Mouse (Mus musculus): ENCODE measurements around the gene Gpd2. TPM values are rescaled to one million over a fixed set of nuclear protein-coding genes. Genes with fewer than 3 reads are reported as not detected.

Gpd2 gene
- total RNA-seq (2015) (18.5 and 18.7 TPM in 2 replicates), total RNA-seq (2017) (20.8 and 25.1 TPM in 2 replicates)

- peak; percentile 6; the same call in 1 of the 2 replicates for ATAC-seq (ENCODE audit: poor library complexity, severe bottlenecking)
These were observed at the start of gene Gpd2 for GRCm38 (mm10) chr2:57237475-57237919. Gene Gpd2 (plus strand): TSS chr2:57237635.

GRCm38 (mm10) chr2:57188237-57188636, 49.2 kb upstream of the Gpd2 start:
- no peak for ATAC-seq (ENCODE audit: poor library complexity, severe bottlenecking)

DNA sequence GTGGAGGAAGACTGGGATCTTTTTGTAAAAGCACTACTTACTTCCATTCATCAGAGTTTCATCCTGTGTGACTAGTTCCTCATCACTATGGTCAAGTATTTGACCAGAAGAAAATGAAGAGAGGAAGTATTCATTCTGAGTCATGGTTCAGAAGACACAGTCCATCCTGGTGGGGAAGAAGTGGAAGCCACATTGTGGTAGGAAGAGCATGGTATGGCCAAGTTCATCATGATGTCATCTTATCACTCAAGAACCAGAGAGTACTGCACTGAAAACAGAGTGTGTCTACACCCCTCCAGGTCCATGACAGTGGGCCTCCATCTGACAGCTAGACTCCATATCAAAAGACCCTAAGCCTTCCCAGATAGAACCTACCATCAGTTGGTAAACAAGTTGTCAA, 46.6 kb upstream of the Gpd2 start:
- ATAC-seq (ENCODE audit: poor library complexity, severe bottlenecking) = peak; percentile 95

- ATAC-seq (ENCODE audit: poor library complexity, severe bottlenecking) = no peak
These were observed 38.4 kb upstream of the Gpd2 start for GRCm38 (mm10) chr2:57199046-57199445.

- ATAC-seq (ENCODE audit: poor library complexity, severe bottlenecking) = no peak
These were observed 28.9 kb upstream of the Gpd2 start for GRCm38 (mm10) chr2:57208472-57209083.

DNA sequence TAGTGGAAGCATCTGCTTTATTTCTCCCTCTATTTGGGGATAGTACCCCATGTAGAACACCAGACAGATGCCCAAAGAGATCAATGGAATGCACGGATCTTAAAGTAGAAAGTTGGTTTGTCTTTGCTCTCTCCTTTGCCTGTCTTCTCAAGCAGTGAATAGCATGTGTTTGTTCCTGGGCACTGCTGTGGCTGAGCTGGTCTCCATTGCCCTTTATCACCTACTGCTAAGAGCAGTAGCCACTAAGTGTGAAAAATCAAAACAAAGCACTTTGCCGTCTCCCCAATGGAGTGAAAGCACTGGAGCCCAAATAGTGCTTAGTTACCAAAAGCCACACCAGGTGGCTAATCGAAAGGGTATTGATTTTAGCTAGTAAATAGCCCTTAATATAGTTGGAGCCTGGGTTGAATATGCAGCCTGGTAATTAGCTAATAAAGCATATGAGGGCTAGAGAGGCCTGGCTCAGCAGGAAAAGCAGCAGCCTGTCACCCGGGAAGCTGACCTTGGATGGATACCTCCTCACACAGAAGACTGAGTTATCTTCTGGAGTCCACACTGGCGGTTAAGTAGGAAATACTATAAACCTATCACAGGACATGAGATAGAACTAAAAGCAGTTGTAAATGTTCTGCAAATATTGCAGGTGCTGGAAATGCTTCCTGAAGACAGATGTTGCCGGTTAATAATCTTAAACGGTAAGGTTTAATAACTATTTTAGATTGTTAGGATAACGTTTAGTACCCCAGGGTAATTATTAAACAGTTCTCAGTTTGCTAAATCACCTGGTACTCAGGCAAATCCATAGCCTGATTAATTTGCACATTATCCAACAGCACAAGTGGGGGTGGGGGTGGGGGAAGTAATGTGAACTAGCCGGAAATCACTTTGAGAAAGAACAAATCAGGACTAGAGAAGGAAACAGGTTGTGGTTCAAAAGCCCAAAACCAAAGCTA, 26.1 kb upstream of the Gpd2 start:
- no peak for ATAC-seq (ENCODE audit: poor library complexity, severe bottlenecking)

DNA sequence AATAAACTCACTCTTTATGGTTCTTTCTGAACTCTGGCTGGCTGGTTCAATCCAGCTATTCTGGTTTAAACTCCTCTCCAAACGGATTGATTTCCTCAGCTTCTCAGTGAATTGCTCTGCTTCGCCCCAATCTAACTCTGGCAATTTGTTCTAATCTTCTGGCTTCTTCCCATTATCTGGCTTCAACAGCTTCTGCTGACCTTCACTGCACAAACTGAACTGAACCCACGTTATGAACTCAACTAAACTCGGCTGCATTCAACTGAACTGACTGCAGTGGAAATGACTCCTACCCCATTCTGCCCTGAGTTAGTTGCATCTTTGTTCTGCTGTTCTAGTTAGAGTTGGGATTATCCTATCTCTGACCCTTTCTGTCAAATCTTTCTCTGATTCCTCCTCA, 24.1 kb upstream of the Gpd2 start:
- ATAC-seq (ENCODE audit: poor library complexity, severe bottlenecking) = no peak

GRCm38 (mm10) chr2:57223288-57224026, 14.0 kb upstream of the Gpd2 start:
- ATAC-seq (ENCODE audit: poor library complexity, severe bottlenecking) = no peak

- no peak for ATAC-seq (ENCODE audit: poor library complexity, severe bottlenecking)
These were observed 12.2 kb upstream of the Gpd2 start for GRCm38 (mm10) chr2:57225236-57225635.

DNA sequence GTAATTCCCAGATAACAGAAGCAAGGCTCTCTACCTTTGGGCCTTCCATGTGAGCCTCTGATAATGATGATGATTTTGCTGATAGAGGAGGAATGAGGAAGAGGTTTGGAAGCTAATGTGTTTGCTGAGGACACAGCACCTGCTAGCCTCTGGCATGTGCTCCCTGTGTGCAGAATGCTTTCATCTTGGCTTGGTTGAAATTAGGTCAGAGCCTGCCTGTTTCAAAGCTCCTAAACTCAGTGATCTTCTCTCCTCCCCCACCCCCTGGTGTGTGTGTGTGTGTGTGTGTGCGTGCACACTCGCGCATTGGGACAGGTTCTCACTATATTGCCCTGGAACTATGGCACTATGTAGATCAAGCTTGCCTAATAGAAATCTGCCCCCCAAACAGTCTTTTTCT, 10.0 kb upstream of the Gpd2 start:
- ATAC-seq (ENCODE audit: poor library complexity, severe bottlenecking) = no peak

DNA sequence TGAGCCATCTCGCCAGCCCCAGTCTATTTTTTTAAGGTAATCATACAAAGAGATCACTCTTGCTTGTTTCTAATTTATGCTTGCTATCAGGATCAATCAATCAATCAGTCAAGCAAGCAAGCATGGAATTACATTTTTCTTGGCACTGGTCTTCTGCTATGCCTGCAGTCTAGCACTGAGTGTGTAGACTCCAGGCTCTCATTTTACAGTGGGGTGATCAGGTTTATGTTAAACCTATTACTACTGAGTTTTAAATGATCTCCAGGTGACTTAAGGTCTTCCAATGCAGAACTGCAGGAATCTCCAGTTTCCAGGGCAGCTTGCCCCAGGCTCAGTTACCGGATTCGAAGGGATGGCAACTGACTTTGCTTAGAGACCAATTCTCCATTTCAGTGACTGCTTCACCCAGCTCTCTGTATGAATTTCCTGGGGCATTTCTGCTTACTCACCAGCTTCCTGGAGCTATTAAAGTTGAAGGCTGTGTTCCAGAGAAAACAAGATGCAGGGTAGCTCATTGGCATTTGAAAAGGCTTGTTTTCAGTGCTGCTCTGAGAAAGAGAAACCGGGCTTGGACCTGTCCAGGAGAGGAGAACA, 7.7 kb upstream of the Gpd2 start:
- no peak for ATAC-seq (ENCODE audit: poor library complexity, severe bottlenecking)

- ATAC-seq (ENCODE audit: poor library complexity, severe bottlenecking) = no peak
These were observed 6.0 kb upstream of the Gpd2 start for GRCm38 (mm10) chr2:57231432-57231831.

DNA sequence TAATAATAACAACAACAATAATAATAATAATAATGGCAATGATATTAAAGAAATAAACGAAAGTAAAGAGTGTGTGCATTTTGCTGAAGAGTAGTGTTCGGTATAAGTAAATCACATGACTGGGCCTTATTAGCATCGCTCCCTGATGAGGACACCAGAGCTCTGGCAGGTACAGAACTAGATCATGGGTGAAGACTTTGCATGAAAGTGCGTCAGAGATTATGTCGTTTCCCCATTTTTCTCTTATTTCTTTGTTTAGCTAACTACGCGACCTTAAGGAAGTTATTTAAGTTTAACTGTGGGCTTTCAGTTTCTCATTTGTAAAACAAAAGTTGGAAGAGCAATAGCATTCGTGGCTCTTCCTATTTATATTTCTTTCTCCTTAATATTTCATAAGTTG, 5.1 kb upstream of the Gpd2 start:
- ATAC-seq (ENCODE audit: poor library complexity, severe bottlenecking) = peak; percentile 89

GRCm38 (mm10) chr2:57236246-57236645, 1.2 kb upstream of the Gpd2 start:
- no peak for ATAC-seq (ENCODE audit: poor library complexity, severe bottlenecking)

- no peak for ATAC-seq (ENCODE audit: poor library complexity, severe bottlenecking)
These were observed 409 bp upstream of the Gpd2 start for GRCm38 (mm10) chr2:57237026-57237425.

GRCm38 (mm10) chr2:57237920-57238613, 632 bp downstream of the Gpd2 start:
- peak; percentile 89 for ATAC-seq (ENCODE audit: poor library complexity, severe bottlenecking)

DNA sequence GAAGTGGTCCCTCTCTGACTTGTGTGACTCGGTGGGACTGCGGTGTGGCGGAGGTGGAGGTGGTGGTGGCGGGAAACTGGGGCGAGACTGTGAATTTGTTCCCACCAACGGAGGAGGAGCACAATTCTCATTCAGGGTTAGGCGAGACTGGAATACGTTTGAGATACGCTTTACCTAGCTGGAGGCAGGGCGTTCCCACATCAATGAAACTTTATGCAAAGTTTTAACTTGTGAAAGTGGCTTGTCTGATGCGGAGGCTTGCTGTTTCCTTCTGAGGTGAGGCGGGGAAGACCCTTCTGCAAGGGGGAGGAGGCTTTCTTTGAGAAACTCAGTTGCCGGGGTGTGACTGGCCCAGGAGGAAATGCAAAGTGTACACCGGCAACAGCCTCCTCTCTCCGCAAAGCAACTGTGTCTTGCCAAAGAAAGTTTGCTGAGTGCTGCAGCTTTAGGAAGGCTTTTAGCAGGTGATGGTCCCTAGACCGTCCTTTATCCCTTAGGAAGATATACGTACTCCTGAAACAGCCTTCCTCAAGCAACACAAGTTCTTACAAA, 1.3 kb downstream of the Gpd2 start:
- peak; percentile 47 for ATAC-seq (ENCODE audit: poor library complexity, severe bottlenecking)

DNA sequence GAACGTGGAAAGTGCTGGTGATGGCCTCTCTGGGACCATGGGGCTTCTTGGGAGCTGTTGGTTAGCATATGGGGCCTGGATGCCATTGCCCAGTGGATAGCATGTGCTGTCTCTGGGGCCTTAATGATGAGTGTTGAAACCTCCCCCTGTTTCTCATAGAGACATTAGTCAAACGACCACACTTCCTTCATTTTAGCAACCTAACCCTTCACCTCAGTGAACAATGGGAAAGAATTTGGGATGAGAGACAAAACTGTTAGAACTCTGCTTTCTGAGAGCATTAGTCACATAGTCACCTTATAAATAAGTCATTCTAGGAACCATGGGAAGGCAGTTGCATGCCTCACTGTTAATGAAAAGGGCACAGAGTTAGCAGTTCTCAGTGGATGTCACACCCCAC, 1.9 kb downstream of the Gpd2 start:
- ATAC-seq (ENCODE audit: poor library complexity, severe bottlenecking) = no peak

GRCm38 (mm10) chr2:57243987-57244386, 6.6 kb downstream of the Gpd2 start:
- ATAC-seq (ENCODE audit: poor library complexity, severe bottlenecking) = no peak

GRCm38 (mm10) chr2:57245721-57246328, 8.4 kb downstream of the Gpd2 start:
- ATAC-seq (ENCODE audit: poor library complexity, severe bottlenecking) = peak; percentile 47
